ENCODE assay signal across 17 mouse cellular contexts in the genomic region with DNA sequence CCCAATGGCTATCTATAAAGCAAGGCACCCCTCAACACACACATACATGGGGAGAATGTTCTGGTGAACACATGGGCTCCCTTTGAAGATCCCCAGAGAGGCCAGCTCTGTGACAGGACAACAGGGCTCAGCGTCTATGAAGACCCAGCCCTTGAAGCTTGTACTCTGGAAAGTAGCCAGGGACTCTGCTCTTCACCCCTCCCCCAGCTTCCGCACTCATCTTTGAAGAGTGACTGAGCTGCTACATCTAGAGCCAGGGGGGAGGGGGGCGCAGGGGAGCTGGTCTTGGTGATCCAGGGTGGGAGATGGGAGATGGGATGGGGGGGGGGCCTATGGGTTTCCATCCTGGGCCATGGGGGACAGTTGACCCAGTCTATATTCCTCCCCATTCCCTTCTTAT. TPM values are rescaled to one million over a fixed set of nuclear protein-coding genes. Genes with fewer than 3 reads are reported as not detected.
DNase-seq lines count a peak whose midpoint lies in the region; ATAC-seq and TF ChIP-seq lines count a peak whose summit lies in the region.
"Had no signal": no experiment of that assay in that cellular context is flagged by ENCODE, and none has a peak within 500 bp of the region (broad histone marks: within the 10 kb centered on the region; RNA-seq: fewer than 3 reads in every experiment).

No protein-coding gene starts in this region.

- H3K27ac ChIP-seq in heart, embryonic 13.5 days (replicated peaks) = no peak overlapping the region
- no peak overlapping the region for H3K27ac ChIP-seq in heart, adult 2 months
- no peak overlapping the region for H3K27ac ChIP-seq in lung, embryonic 14.5 days (ENCODE audit: low read depth)
- H3K27ac ChIP-seq: embryonic facial prominence, embryonic 10.5 days; forebrain, embryonic 13.5 days; hindbrain, embryonic 15.5 days had no signal

- H3K79me2 ChIP-seq in heart, adult 2 months (replicated peaks; ENCODE audit: control insufficient read depth, insufficient read depth, low read length) = no peaks in the 10 kb centered on the region

- H3K4me1 ChIP-seq in heart, embryonic 13.5 days = peaks cover 72% of the 10 kb centered on the region
- H3K4me1 ChIP-seq in heart, adult 2 months (ENCODE audit: control insufficient read depth, insufficient read depth, low read length) = no peaks in the 10 kb centered on the region
- peaks cover 21% of the 10 kb centered on the region for H3K4me1 ChIP-seq in lung, embryonic 14.5 days (ENCODE audit: insufficient read depth)
- no peaks in the 10 kb centered on the region for H3K4me1 ChIP-seq in lung, adult 2 months (ENCODE audit: control insufficient read depth, insufficient read depth, low read length)

- 0 out of 2 replicates have a peak overlapping the region, but pooled peaks have one; percentile 1 for H3K4me2 ChIP-seq in heart, embryonic 13.5 days
- H3K4me2 ChIP-seq in lung, embryonic 14.5 days = no peak overlapping the region
- H3K4me2 ChIP-seq: forebrain, embryonic 13.5 days; hindbrain, embryonic 15.5 days had no signal

- no peak overlapping the region for H3K9ac ChIP-seq in heart, embryonic 13.5 days
- no peak overlapping the region for H3K9ac ChIP-seq in heart, adult 2 months (ENCODE audit: low read depth, low read length)
- H3K9ac ChIP-seq in lung, embryonic 14.5 days = no peak overlapping the region
- H3K9ac ChIP-seq: forebrain, embryonic 13.5 days; forebrain, postnatal 0 days; hindbrain, embryonic 15.5 days had no signal

- TF ChIP-seq EP300 in heart, adult 2 months (IDR thresholded peaks at IDR 0.05; ENCODE audit: insufficient read depth, low read depth, low read length) = no peak

- no peak overlapping the region for H3K4me3 ChIP-seq in heart, embryonic 13.5 days
- no peak overlapping the region for H3K4me3 ChIP-seq in heart, adult 2 months
- no peak overlapping the region for H3K4me3 ChIP-seq in lung, embryonic 14.5 days (ENCODE audit: low read depth, low read length)
- no peak overlapping the region for H3K4me3 ChIP-seq in lung, adult 2 months (replicated peaks; ENCODE audit: extremely low read depth, low read depth, low read length)
- H3K4me3 ChIP-seq: embryonic facial prominence, embryonic 10.5 days; forebrain, embryonic 13.5 days; hindbrain, embryonic 15.5 days had no signal

- H3K27me3 ChIP-seq in heart, embryonic 13.5 days (replicated peaks) = peaks cover 27% of the 10 kb centered on the region; the same call in 1 of the 2 replicates
- no peaks in the 10 kb centered on the region for H3K27me3 ChIP-seq in heart, adult 2 months (ENCODE audit: control insufficient read depth, insufficient read depth, low read length)
- H3K27me3 ChIP-seq in lung, embryonic 14.5 days (ENCODE audit: insufficient read depth, low read length) = 0 out of 2 replicates have a peak, but pooled peaks cover 4% of the 10 kb centered on the region
- H3K27me3 ChIP-seq: forebrain, embryonic 13.5 days; hindbrain, embryonic 15.5 days had no signal

- 39% methylated on average over 3 of the region's 3 CpGs for WGBS in heart, embryonic 13.5 days
- 42% methylated on average over 3 of the region's 3 CpGs for WGBS in heart, adult 2 months
- WGBS in lung, embryonic 14.5 days = 38% methylated on average over 3 of the region's 3 CpGs
- WGBS in lung, adult 2 months = 48% methylated on average over 3 of the region's 3 CpGs

- intact Hi-C loops in heart, adult 2 months (cut with DNase I) = no loop called here

- no peaks in the 10 kb centered on the region for H3K36me3 ChIP-seq in heart, embryonic 13.5 days
- no peaks in the 10 kb centered on the region for H3K36me3 ChIP-seq in heart, adult 2 months (ENCODE audit: control insufficient read depth, insufficient read depth, low read length)
- no peaks in the 10 kb centered on the region for H3K36me3 ChIP-seq in lung, embryonic 14.5 days (ENCODE audit: insufficient read depth)
- H3K36me3 ChIP-seq: embryonic facial prominence, embryonic 10.5 days; hindbrain, embryonic 15.5 days had no signal

- no peaks in the 10 kb centered on the region for H3K9me3 ChIP-seq in heart, embryonic 13.5 days
- H3K9me3 ChIP-seq in lung, embryonic 14.5 days (ENCODE audit: low read depth, low read length) = no peaks in the 10 kb centered on the region
- H3K9me3 ChIP-seq: embryonic facial prominence, embryonic 10.5 days; forebrain, embryonic 13.5 days; hindbrain, embryonic 15.5 days had no signal

- TF ChIP-seq POLR2A in heart, adult 2 months (IDR thresholded peaks at IDR 0.05; ENCODE audit: insufficient read depth, low read depth, low read length) = no peak
- TF ChIP-seq POLR2A in lung, adult 2 months (IDR thresholded peaks at IDR 0.05; ENCODE audit: borderline replicate concordance, extremely low read depth, low read depth, low read length) = no peak
- TF ChIP-seq POLR2A in brain, embryonic 14.5 days (IDR thresholded peaks at IDR 0.05; ENCODE audit: borderline replicate concordance, extremely low read depth, insufficient read depth, insufficient read length, poor library complexity, severe bottlenecking) = no peak

- DNase-seq in heart, adult 2 months = no peak
- DNase-seq in lung, embryonic 14.5 days = peak; percentile 87
- DNase-seq in lung, postnatal 36 days = no peak
- DNase-seq in lung, postnatal 10 days = peak; percentile 50
- DNase-seq in lung, adult 2 months = no peak
- DNase-seq in brain, embryonic 14.5 days (ENCODE audit: low read depth) = peak; percentile 46
- no peak for DNase-seq in gastrocnemius, postnatal 4 days (ENCODE audit: low spot score in 2 of 2)
- DNase-seq: adrenal gland, adult 2 months; adrenal gland, postnatal 25 days; cerebellum, adult 2 months; forebrain, postnatal 0 days; gastrocnemius, postnatal 14 days; heart, postnatal 14 days had no signal

- TF ChIP-seq CTCF in heart, adult 2 months (IDR thresholded peaks at IDR 0.05) = no peak
- TF ChIP-seq CTCF in lung, embryonic 14.5 days (IDR thresholded peaks at IDR 0.05; ENCODE audit: low read depth) = no peak
- no peak for TF ChIP-seq CTCF in lung, adult 2 months (IDR thresholded peaks at IDR 0.05; ENCODE audit: insufficient read depth, low read length)
- no peak for TF ChIP-seq CTCF in brain, embryonic 14.5 days (IDR thresholded peaks at IDR 0.05; ENCODE audit: borderline replicate concordance, extremely low read depth, insufficient read depth, insufficient read length)

- no peak for ATAC-seq in heart, embryonic 13.5 days (ENCODE audit: extremely low read depth, insufficient number of reproducible peaks, low FRiP score, low TSS enrichment)
- ATAC-seq in lung, embryonic 14.5 days (ENCODE audit: insufficient read depth) = peak; percentile 55; the same call in 1 of the 2 replicates
- ATAC-seq: forebrain, embryonic 13.5 days; forebrain, postnatal 0 days had no signal

RNA-seq across cellular contexts. Expression of gene Cacna2d2, which starts 33.1 kb away (rescaled TPM):
- polyA plus RNA-seq in heart, embryonic 13.5 days (2015; fragmentation: Nextera tagmentation; extraction: Ambion mirVana) = 3.8 and 4.1 TPM in 2 replicates
- 10 to 100 TPM; 12.9 to 14.1 TPM for total RNA-seq in heart, adult 2 months (2021)
- polyA plus RNA-seq in heart, adult 2 months (2012; rRNA removed) = 10.5 and 13.3 TPM in 2 replicates
- polyA plus RNA-seq in lung, embryonic 14.5 days (2014; fragmentation: Nextera tagmentation; extraction: Ambion mirVana) = 0.18 TPM in 1 of 2 replicates, not detected in the other
- 0.72 and 1.2 TPM in 2 replicates for polyA plus RNA-seq in lung, adult 2 months (2012; rRNA removed)
- polyA plus RNA-seq in brain, embryonic 14.5 days (2012; rRNA removed) = 105 and 143 TPM in 2 replicates
- 1 to 10 TPM; 2.6 to 2.7 TPM for total RNA-seq in gastrocnemius, postnatal 4 days (2021)

Comparison
In these comparisons a context has a peak if more than half of its experiments do, and no peak if none do; other contexts are left out.
1. DNase-seq: peak in lung, embryonic 14.5 days (single experiment), lung, postnatal 10 days (single experiment) and brain, embryonic 14.5 days (single experiment); none in heart, adult 2 months (0 of 2), lung, postnatal 36 days (single experiment), lung, adult 2 months (single experiment) and gastrocnemius, postnatal 4 days (0 of 2).